Mouse (Mus musculus) layer of hippocampus, postnatal 10 days (tissue): ENCODE data around the gene Cpxm1. TPM values are rescaled to one million over a fixed set of nuclear protein-coding genes. Genes with fewer than 3 reads are reported as not detected.

Experiments used
- DNase-seq, 2 experiments: peaks; one replicate each; pipeline ENCODE4 v3.0.0; 2021; ENCODE audit warnings: low spot score in 2 of 2
- total RNA-seq, 2 experiments: library from RNA; stranded (reverse); gene quantifications; 2 replicates each; pipeline ENCODE4 v1.2.3; 2021

Gene Cpxm1
- total RNA-seq, 2 experiments from 2014 or later: 16.9 to 20.0 TPM

- no peak for DNase-seq
Measured at GRCm38 (mm10) chr2:130341220-130341580, 56.2 kb downstream of the Cpxm1 start.

Other genes starting within 250 kb of the Cpxm1 start
- gene Snrpb, start 218.2 kb downstream of the Cpxm1 start, total RNA-seq: 100 to 1,000 TPM; 103 to 106 TPM
- not detected for gene Tmc2, start 202.4 kb downstream of the Cpxm1 start, total RNA-seq
- 100 to 1,000 TPM; 171 to 187 TPM for gene Nop56, start 123.1 kb downstream of the Cpxm1 start, total RNA-seq
- 100 to 1,000 TPM; 228 to 246 TPM for gene Idh3b, start 113.0 kb downstream of the Cpxm1 start, total RNA-seq
- 10 to 100 TPM; 15.6 to 16.2 TPM for gene Ebf4, start 102.4 kb downstream of the Cpxm1 start, total RNA-seq
- not detected for gene Gm28372, start 7.7 kb upstream of the Cpxm1 start, total RNA-seq
- not detected for gene 1700020A23Rik, start 7.7 kb upstream of the Cpxm1 start, total RNA-seq
- not detected for gene Tmem239, start 8.9 kb upstream of the Cpxm1 start, total RNA-seq
- gene Vps16, start 26.8 kb upstream of the Cpxm1 start, total RNA-seq: 10 to 100 TPM; 87.1 to 98.7 TPM
- 10 to 100 TPM; 19.1 to 23.3 TPM for gene Pced1a, start 27.1 kb upstream of the Cpxm1 start, total RNA-seq
- 100 to 1,000 TPM; 283 to 297 TPM for gene Ptpra, start 52.7 kb upstream of the Cpxm1 start, total RNA-seq
- 10 to 100 TPM; 73.6 to 81.5 TPM for gene Mrps26, start 166.2 kb upstream of the Cpxm1 start, total RNA-seq
- gene Oxt, start 178.6 kb upstream of the Cpxm1 start, total RNA-seq: not detected
- not detected for gene Avp, start 185.0 kb upstream of the Cpxm1 start, total RNA-seq
- 1 to 10 TPM; 8.1 to 8.7 TPM for gene Fastkd5, start 232.5 kb upstream of the Cpxm1 start, total RNA-seq
- 1 to 10 TPM; 7.4 to 8.2 TPM for gene Ubox5, start 232.5 kb upstream of the Cpxm1 start, total RNA-seq
- gene Lzts3, start 245.2 kb upstream of the Cpxm1 start, total RNA-seq: 10 to 100 TPM; 43.9 to 50.5 TPM